Mouse (Mus musculus) embryonic facial prominence, embryonic 11.5 days (tissue): ENCODE results near the gene Abcb8. TPM values are rescaled to one million over a fixed set of nuclear protein-coding genes. Genes with fewer than 3 reads are reported as not detected.

Experiments used
- ATAC-seq: fragments of 200-750 bp; cut with Nextera tagmentation; replicated peaks from 2 replicates; pipeline ENCODE4 v1.8.0; 2017; ENCODE audit warnings: low read depth; ENCODE audit not compliant: insufficient number of reproducible peaks, low FRiP score, low TSS enrichment
- DNase-seq: peaks from one replicate; pipeline ENCODE4 v3.0.0-alpha.2; 2015; ENCODE audit warnings: low spot score
- H3K27ac ChIP-seq: fragments of 300-500 bp; sonication (generic); replicated peaks from 2 replicates; pipeline ENCODE4 v1.5.1; 2014; ENCODE audit warnings: mild to moderate bottlenecking, low read depth, low read length, control low read depth
- H3K27me3 ChIP-seq: fragments of 300-500 bp; sonication (generic); 2 replicates; pipeline ENCODE4 v1.6.1; 2014; ENCODE audit warnings: mild to moderate bottlenecking, low read length, moderate library complexity, mixed read lengths; ENCODE audit not compliant: control insufficient read depth, insufficient read depth
- H3K36me3 ChIP-seq: fragments of 300-500 bp; sonication (generic); replicated peaks from 2 replicates; pipeline ENCODE4 v1.6.1; 2014; ENCODE audit warnings: low read depth, mild to moderate bottlenecking, low read length, moderate library complexity, mixed read lengths; ENCODE audit not compliant: control insufficient read depth, insufficient read depth
- H3K4me1 ChIP-seq: fragments of 300-500 bp; sonication (generic); 2 replicates; pipeline ENCODE4 v1.6.1; 2014; ENCODE audit warnings: low read length, mixed read lengths; ENCODE audit not compliant: control insufficient read depth, insufficient read depth
- H3K4me2 ChIP-seq: fragments of 300-500 bp; sonication (generic); 2 replicates; pipeline ENCODE4 v1.6.1; 2014; ENCODE audit warnings: low read depth, mild to moderate bottlenecking, control low read depth, low read length, moderate library complexity
- H3K4me3 ChIP-seq: fragments of 300-500 bp; sonication (generic); 2 replicates; pipeline ENCODE4 v1.5.1; 2014; ENCODE audit warnings: low read depth, low read length, control low read depth
- H3K9ac ChIP-seq: fragments of 300-500 bp; sonication (generic); replicated peaks from 2 replicates; pipeline ENCODE4 v1.6.1; 2014; ENCODE audit warnings: mild to moderate bottlenecking, control low read depth, low read length
- H3K9me3 ChIP-seq: fragments of 300-500 bp; sonication (generic); replicated peaks from 2 replicates; pipeline ENCODE4 v1.6.1; 2016; ENCODE audit warnings: mild to moderate bottlenecking, low read length, inconsistent platforms, mixed read lengths; ENCODE audit not compliant: control insufficient read depth
- WGBS: fragments of 180-500 bp; shearing (Covaris S2); extraction: QIAGEN DNeasy Blood & Tissue Kit; methylation state at CpG from one replicate; pipeline ENCODE4 v1.1.7; 2014; 5-methylcytosine and 5-hydroxymethylcytosine counted together
- polyA plus RNA-seq: library from polyadenylated mRNA; unstranded; fragments of >200 nt; fragmentation: Nextera tagmentation; extraction: Ambion mirVana; gene quantifications from 2 replicates; pipeline ENCODE4 v1.2.1, GENCODE M21; 2014

The Abcb8 gene
- polyA plus RNA-seq, 1 experiment from 2014 or later: 27.4 TPM

GRCm38 (mm10) chr5:24416222-24416736, 22.8 kb downstream of the Abcb8 start:
- H3K36me3 ChIP-seq: no peaks in the 10 kb centered on the region; the same call in 1 of the 2 replicates
- no peak overlapping the region for H3K4me2 ChIP-seq
- DNase-seq: peak; percentile 76
- no peak overlapping the region for H3K27ac ChIP-seq
- H3K9ac ChIP-seq: no peak overlapping the region
- no peaks in the 10 kb centered on the region; the same call in 1 of the 2 replicates for H3K4me1 ChIP-seq
- no peaks in the 10 kb centered on the region for H3K27me3 ChIP-seq
- H3K4me3 ChIP-seq: no peak overlapping the region
- H3K9me3 ChIP-seq: no peaks in the 10 kb centered on the region
- peak; percentile 22 for ATAC-seq
- 6% methylated on average over 21 of the region's 21 CpGs for WGBS

- no peaks in the 10 kb centered on the region; the same call in 1 of the 2 replicates for H3K4me1 ChIP-seq
- no peak overlapping the region for H3K9ac ChIP-seq
- no peak overlapping the region for H3K4me2 ChIP-seq
- WGBS: 83% methylated on average over 10 of the region's 10 CpGs
- H3K4me3 ChIP-seq: no peak overlapping the region
- H3K27ac ChIP-seq: no peak overlapping the region
- DNase-seq: no peak
- H3K9me3 ChIP-seq: no peaks in the 10 kb centered on the region
- no peak for ATAC-seq
- no peaks in the 10 kb centered on the region for H3K27me3 ChIP-seq
- H3K36me3 ChIP-seq: no peaks in the 10 kb centered on the region; the same call in 1 of the 2 replicates
Observed at GRCm38 (mm10) chr5:24417587-24417986, 24.1 kb downstream of the Abcb8 start.

- Histone ChIP-seq H3K4me3 (no peak overlapping the region), H3K9me3 (no peaks in the 10 kb centered on the region), H3K4me1 (no peaks in the 10 kb centered on the region; the same call in 1 of the 2 replicates), H3K9ac (no peak overlapping the region), H3K36me3 (no peaks in the 10 kb centered on the region; the same call in 1 of the 2 replicates), H3K4me2 (no peak overlapping the region), H3K27me3 (no peaks in the 10 kb centered on the region), H3K27ac (no peak overlapping the region)
- ATAC-seq (no peak), DNase-seq (no peak)
- 80% methylated on average over 9 of the region's 9 CpGs for WGBS
Observed at GRCm38 (mm10) chr5:24420381-24420780, 26.9 kb downstream of the Abcb8 start.

- Histone ChIP-seq H3K9ac (peak within 1 kb of the TSS; percentile 76), H3K4me2 (peak within 1 kb of the TSS; percentile 87), H3K4me3 (peak within 1 kb of the TSS; percentile 64), H3K27me3 (no peaks in the 10 kb centered on the region), H3K4me1 (peaks cover 19% of the 10 kb centered on the region), H3K9me3 (no peaks in the 10 kb centered on the region), H3K27ac (peak within 1 kb of the TSS; percentile 71), H3K36me3 (no peaks in the 10 kb centered on the region; the same call in 1 of the 2 replicates)
- under 1% methylated on average over 46 of the region's 46 CpGs for WGBS
- ATAC-seq (peak; percentile 90), DNase-seq (peak; percentile 100)
Observed at GRCm38 (mm10) chr5:24423129-24424003, 29.9 kb downstream of the Abcb8 start, which contains the start of the genes Cdk5 and Slc4a2. Cdk5 (minus strand) TSS chr5:24423530. Slc4a2 (plus strand) TSS chr5:24423837.

GRCm38 (mm10) chr5:24424004-24424781, 30.7 kb downstream of the Abcb8 start:
- Histone ChIP-seq H3K4me3 (peak overlapping the region; percentile 64), H3K27ac (peak overlapping the region; percentile 71; the same call in 1 of the 2 replicates), H3K9me3 (no peaks in the 10 kb centered on the region), H3K27me3 (no peaks in the 10 kb centered on the region), H3K36me3 (no peaks in the 10 kb centered on the region; the same call in 1 of the 2 replicates), H3K9ac (peak overlapping the region; percentile 68), H3K4me2 (peak overlapping the region; percentile 87), H3K4me1 (peaks cover 19% of the 10 kb centered on the region)
- ATAC-seq (no peak; the same call in 1 of the 2 replicates), DNase-seq (peak; percentile 15)
- 13% methylated on average over 21 of the region's 21 CpGs for WGBS

- H3K27ac ChIP-seq: peak overlapping the region; percentile 67
- no peak for ATAC-seq
Observed at GRCm38 (mm10) chr5:24424861-24425411, 31.5 kb downstream of the Abcb8 start.

GRCm38 (mm10) chr5:24425421-24426036, 32.1 kb downstream of the Abcb8 start:
- under 1% methylated on average over 25 of the region's 30 CpGs for WGBS

More at GRCm38 (mm10) chr5:24424861-24425411, 31.5 kb downstream of the Abcb8 start:
- Histone ChIP-seq H3K4me3 (peak overlapping the region; percentile 64), H3K4me1 (peaks cover 19% of the 10 kb centered on the region), H3K27me3 (no peaks in the 10 kb centered on the region), H3K9ac (peak overlapping the region; percentile 68), H3K36me3 (peaks cover 2% of the 10 kb centered on the region), H3K9me3 (no peaks in the 10 kb centered on the region), H3K4me2 (peak overlapping the region; percentile 87)
- 2% methylated on average over 51 of the region's 60 CpGs for WGBS
- peak; percentile 95 for DNase-seq

More at GRCm38 (mm10) chr5:24425421-24426036, 32.1 kb downstream of the Abcb8 start:
- Histone ChIP-seq H3K4me3 (peak overlapping the region; percentile 64), H3K27ac (peak overlapping the region; percentile 67), H3K4me1 (peaks cover 19% of the 10 kb centered on the region), H3K9ac (peak overlapping the region; percentile 68), H3K27me3 (no peaks in the 10 kb centered on the region), H3K4me2 (peak overlapping the region; percentile 87), H3K36me3 (peaks cover 5% of the 10 kb centered on the region), H3K9me3 (no peaks in the 10 kb centered on the region)
- peak; percentile 69 for DNase-seq
- ATAC-seq: no peak
